In genomic region chr1:52726371-52727055, GRCm38 (mm10) we compare ENCODE assay signal across 8 mouse cellular contexts. TPM values are rescaled to one million over a fixed set of nuclear protein-coding genes. Genes with fewer than 3 reads are reported as not detected.
DNase-seq lines count a peak whose midpoint lies in the region; ATAC-seq and TF ChIP-seq lines count a peak whose summit lies in the region.

No protein-coding gene starts in this region.

- intact Hi-C loops in left cerebral cortex, adult 2 months (cut with DNase I) = loop anchor here (2.0 to 5.0 kb wide), 2 partner anchors 64 to 74 kb away; no protein-coding TSS in a partner anchor

- peaks cover 14% of the 10 kb centered on the region for H3K4me1 ChIP-seq in hindbrain, embryonic 16.5 days (ENCODE audit: control insufficient read depth, insufficient read depth, low read depth, low read length)

- under 1% methylated on average over 44 of the region's 56 CpGs for WGBS in hindbrain, embryonic 16.5 days

- no peaks in the 10 kb centered on the region for H3K36me3 ChIP-seq in hindbrain, embryonic 16.5 days (ENCODE audit: control insufficient read depth, insufficient read depth, low read length)

- no peak for TF ChIP-seq CTCF in left cerebral cortex, adult 2 months (IDR thresholded peaks at IDR 0.05)

- H3K4me2 ChIP-seq in hindbrain, embryonic 16.5 days (ENCODE audit: low read length) = peak overlapping the region; percentile 85

- no peaks in the 10 kb centered on the region for H3K27me3 ChIP-seq in hindbrain, embryonic 16.5 days (replicated peaks; ENCODE audit: control insufficient read depth, insufficient read depth, low read length)

- ATAC-seq in common myeloid progenitor, adult 5-6 weeks (replicated peaks; ENCODE audit: low read depth, poor library complexity, severe bottlenecking) = peak; percentile 23
- peak; percentile 87 for ATAC-seq in hindbrain, embryonic 16.5 days

- H3K9me3 ChIP-seq in hindbrain, embryonic 16.5 days (ENCODE audit: control insufficient read depth, low read length) = no peaks in the 10 kb centered on the region

- peak overlapping the region; percentile 96 for H3K4me3 ChIP-seq in hindbrain, embryonic 16.5 days (ENCODE audit: low read length)
- peak overlapping the region; percentile 93 for H3K4me3 ChIP-seq in left cerebral cortex, adult 2 months

- H3K9ac ChIP-seq in hindbrain, embryonic 16.5 days (ENCODE audit: low read depth, low read length) = peak overlapping the region; percentile 98

- DNase-seq in T-cell, adult 2 months (ENCODE audit: low spot score) = peak; percentile 64
- peak; percentile 52 for DNase-seq in gastrocnemius, postnatal 10 days
- DNase-seq in left cerebral cortex, adult 2 months (ENCODE audit: extremely low spot score in 1 of 2, low spot score in 2 of 2) = peak; percentile 31 to 56
- DNase-seq in lung, postnatal 4 days = peak; percentile 66 to 74
- DNase-seq in retina, postnatal 1 day = peak; percentile 76
- DNase-seq in thymus, postnatal 4 days = peak; percentile 80

- H3K27ac ChIP-seq in hindbrain, embryonic 16.5 days (ENCODE audit: low read depth, low read length) = peak overlapping the region; percentile 97
- peak overlapping the region; percentile 97 for H3K27ac ChIP-seq in left cerebral cortex, adult 2 months

RNA-seq across cellular contexts. Expression of gene Mfsd6, which starts 0.7 kb away (rescaled TPM):
- total RNA-seq in common myeloid progenitor, adult 5-6 weeks (2017) = 6.8 and 14.7 TPM in 2 replicates
- 1 to 10 TPM; 5.6 to 6.7 TPM for total RNA-seq in gastrocnemius, postnatal 10 days (2021)
- 11.7 and 12.6 TPM in 2 replicates for polyA plus RNA-seq in hindbrain, embryonic 16.5 days (2015; fragmentation: Nextera tagmentation; extraction: Ambion mirVana)
- total RNA-seq in left cerebral cortex, adult 2 months (2021) = 10 to 100 TPM; 79.0 to 81.7 TPM

Comparison
In these comparisons a context has a peak if more than half of its experiments do, and no peak if none do; other contexts are left out.
1. Peak in every context shown above with its lines: DNase-seq, ATAC-seq, H3K4me3 ChIP-seq and H3K27ac ChIP-seq.